Mouse (Mus musculus): ENCODE results near the gene 4921524J17Rik.

Gene 4921524J17Rik

GRCm38 (mm10) chr8:85456536-85456935, 23.9 kb upstream of the 4921524J17Rik start:
- TF ChIP-seq GATA4 (IDR thresholded peaks at IDR 0.05; ENCODE audit: insufficient replicate concordance, low read length): no peak

- TF ChIP-seq GATA4 (IDR thresholded peaks at IDR 0.05; ENCODE audit: insufficient replicate concordance, low read length): no peak
Measured at GRCm38 (mm10) chr8:85454750-85455149, 22.1 kb upstream of the 4921524J17Rik start.

GRCm38 (mm10) chr8:85453256-85453655, 20.6 kb upstream of the 4921524J17Rik start:
- TF ChIP-seq GATA4 (IDR thresholded peaks at IDR 0.05; ENCODE audit: insufficient replicate concordance, low read length): no peak

- no peak for TF ChIP-seq GATA4 (IDR thresholded peaks at IDR 0.05; ENCODE audit: insufficient replicate concordance, low read length)
Measured at GRCm38 (mm10) chr8:85452328-85452727, 19.7 kb upstream of the 4921524J17Rik start.

GRCm38 (mm10) chr8:85450335-85450734, 17.7 kb upstream of the 4921524J17Rik start:
- no peak for TF ChIP-seq GATA4 (IDR thresholded peaks at IDR 0.05; ENCODE audit: insufficient replicate concordance, low read length)

GRCm38 (mm10) chr8:85445936-85446685, 13.5 kb upstream of the 4921524J17Rik start:
- TF ChIP-seq GATA4 (IDR thresholded peaks at IDR 0.05; ENCODE audit: insufficient replicate concordance, low read length): no peak

GRCm38 (mm10) chr8:85444092-85444491, 11.5 kb upstream of the 4921524J17Rik start:
- TF ChIP-seq GATA4 (IDR thresholded peaks at IDR 0.05; ENCODE audit: insufficient replicate concordance, low read length): no peak

GRCm38 (mm10) chr8:85441564-85441963, 8.9 kb upstream of the 4921524J17Rik start:
- no peak for TF ChIP-seq GATA4 (IDR thresholded peaks at IDR 0.05; ENCODE audit: insufficient replicate concordance, low read length)

GRCm38 (mm10) chr8:85435736-85436135, 3.1 kb upstream of the 4921524J17Rik start:
- peak; percentile 11; the same call in 1 of the 2 replicates for TF ChIP-seq GATA4 (IDR thresholded peaks at IDR 0.05; ENCODE audit: insufficient replicate concordance, low read length)

- no peak for TF ChIP-seq GATA4 (IDR thresholded peaks at IDR 0.05; ENCODE audit: insufficient replicate concordance, low read length)
Measured at GRCm38 (mm10) chr8:85434817-85435216, 2.2 kb upstream of the 4921524J17Rik start.

GRCm38 (mm10) chr8:85433017-85433393, 372 bp upstream of the 4921524J17Rik start:
- no peak for TF ChIP-seq GATA4 (IDR thresholded peaks at IDR 0.05; ENCODE audit: insufficient replicate concordance, low read length)

- TF ChIP-seq GATA4 (IDR thresholded peaks at IDR 0.05; ENCODE audit: insufficient replicate concordance, low read length): no peak
Measured at GRCm38 (mm10) chr8:85431281-85432167, 1.1 kb downstream of the 4921524J17Rik start.

GRCm38 (mm10) chr8:85430801-85431200, 1.8 kb downstream of the 4921524J17Rik start:
- TF ChIP-seq GATA4 (IDR thresholded peaks at IDR 0.05; ENCODE audit: insufficient replicate concordance, low read length): no peak

GRCm38 (mm10) chr8:85429219-85429618, 3.4 kb downstream of the 4921524J17Rik start:
- no peak for TF ChIP-seq GATA4 (IDR thresholded peaks at IDR 0.05; ENCODE audit: insufficient replicate concordance, low read length)

- TF ChIP-seq GATA4 (IDR thresholded peaks at IDR 0.05; ENCODE audit: insufficient replicate concordance, low read length): no peak
Measured at GRCm38 (mm10) chr8:85427026-85427425, 5.6 kb downstream of the 4921524J17Rik start.

- TF ChIP-seq GATA4 (IDR thresholded peaks at IDR 0.05; ENCODE audit: insufficient replicate concordance, low read length): no peak
Measured at GRCm38 (mm10) chr8:85421329-85421728, 11.3 kb downstream of the 4921524J17Rik start.

Data from liver, adult (tissue).